Mouse (Mus musculus) liver, postnatal 0 days (tissue): ENCODE data around the gene Ezr.
"Not testable (repeated sequence)": the region's sequence is repeated elsewhere in the genome, so short reads cannot be mapped to it uniquely, and the experiment has no call there.

Experiments used
- CTCF ChIP-seq: sonication (generic); IDR thresholded peaks from 2 replicates; pipeline ENCODE4 v1.5.1; 2016; ENCODE audit warnings: antibody characterized with exemption, low read depth
- EP300 ChIP-seq: IDR thresholded peaks from 2 replicates; pipeline ENCODE4 v1.6.1; 2016; ENCODE audit warnings: antibody characterized with exemption, low read depth, mild to moderate bottlenecking

GRCm38 (mm10) chr17:6708194-6708593 is 74.4 kb downstream of the Ezr start:
- TF ChIP-seq EP300, CTCF: not testable (repeated sequence)
